Mouse (Mus musculus) olfactory bulb, adult 2 months (tissue): ENCODE data around the gene Hs6st3. TPM values are rescaled to one million over a fixed set of nuclear protein-coding genes. Genes with fewer than 3 reads are reported as not detected.
A peak's percentile ranks its signal among the peaks of the same experiment; 100 is the strongest.

ENCODE experiments used
- H3K27ac ChIP-seq: fragments of 200-500 bp; 2 replicates; pipeline ENCODE4 v1.5.1; 2012; ENCODE audit warnings: low read depth, low read length; ENCODE audit not compliant: insufficient read depth
- H3K4me1 ChIP-seq: fragments of 200-500 bp; 2 replicates; pipeline ENCODE4 v1.6.1; 2012; ENCODE audit warnings: low read length; ENCODE audit not compliant: control insufficient read depth, insufficient read depth
- H3K4me3 ChIP-seq: fragments of 200-500 bp; 2 replicates; pipeline ENCODE4 v1.5.1; 2012; ENCODE audit warnings: mild to moderate bottlenecking, low read depth, low read length, moderate library complexity; ENCODE audit not compliant: insufficient read depth
- CTCF ChIP-seq: fragments of 200-500 bp; IDR thresholded peaks from 2 replicates; pipeline ENCODE4 v1.5.1; 2012; ENCODE audit warnings: low read depth, mild to moderate bottlenecking, low read length, moderate library complexity; ENCODE audit not compliant: insufficient read depth
- POLR2A ChIP-seq: fragments of 200-500 bp; IDR thresholded peaks from 2 replicates; pipeline ENCODE4 v1.6.1; 2012; ENCODE audit warnings: mild to moderate bottlenecking, low read depth, low read length, moderate library complexity; ENCODE audit not compliant: insufficient read depth
- WGBS: fragments of 180-500 bp; shearing (Covaris S2); methylation state at CpG from one replicate; pipeline ENCODE4 v1.1.7; 2018; 5-methylcytosine and 5-hydroxymethylcytosine counted together
- polyA plus RNA-seq: library from polyadenylated mRNA; stranded (reverse); fragments of >200 nt; gene quantifications from 2 replicates; pipeline ENCODE4 v1.2.4, GENCODE M21; 2012; ENCODE audit warnings: low replicate concordance; ENCODE audit not compliant: missing spikeins, insufficient read depth, insufficient read length

Hs6st3 gene
- polyA plus RNA-seq, 1 experiment: not detected

- no peak for TF ChIP-seq CTCF
- TF ChIP-seq POLR2A: no peak
- H3K4me3 ChIP-seq: 0 out of 2 replicates have a peak overlapping the region, but pooled peaks have one; percentile 17
- WGBS: 30% methylated on average over 11 of the region's 11 CpGs
- no peak overlapping the region for H3K27ac ChIP-seq
- peaks cover 2% of the 10 kb centered on the region; the same call in 1 of the 2 replicates for H3K4me1 ChIP-seq
These were observed 209.1 kb downstream of the Hs6st3 start for GRCm38 (mm10) chr14:119347236-119347635.

GRCm38 (mm10) chr14:119361414-119361813 lies 223.3 kb downstream of the Hs6st3 start:
- TF ChIP-seq CTCF: no peak
- no peak for TF ChIP-seq POLR2A
- no peaks in the 10 kb centered on the region for H3K4me1 ChIP-seq
- WGBS: 70% methylated on average over 4 of the region's 4 CpGs
- no peak overlapping the region for H3K4me3 ChIP-seq
- no peak overlapping the region for H3K27ac ChIP-seq

GRCm38 (mm10) chr14:119367866-119368425 lies 229.8 kb downstream of the Hs6st3 start:
- no peak for TF ChIP-seq POLR2A
- no peak for TF ChIP-seq CTCF
- Histone ChIP-seq H3K27ac (no peak overlapping the region), H3K4me1 (no peaks in the 10 kb centered on the region), H3K4me3 (no peak overlapping the region)
- WGBS: 44% methylated on average over 3 of the region's 3 CpGs

GRCm38 (mm10) chr14:119369274-119369673 lies 231.1 kb downstream of the Hs6st3 start:
- Histone ChIP-seq H3K4me3 (no peak overlapping the region), H3K27ac (no peak overlapping the region), H3K4me1 (no peaks in the 10 kb centered on the region)
- WGBS: 72% methylated on average over 8 of the region's 8 CpGs
- no peak for TF ChIP-seq POLR2A
- TF ChIP-seq CTCF: no peak

- WGBS: 79% methylated on average over 7 of the region's 7 CpGs
- H3K4me1 ChIP-seq: no peaks in the 10 kb centered on the region
- H3K27ac ChIP-seq: no peak overlapping the region
- TF ChIP-seq CTCF (no peak), POLR2A (no peak)
- H3K4me3 ChIP-seq: no peak overlapping the region
These were observed 231.9 kb downstream of the Hs6st3 start for GRCm38 (mm10) chr14:119370013-119370412.

- Histone ChIP-seq H3K27ac (no peak overlapping the region), H3K4me1 (no peaks in the 10 kb centered on the region), H3K4me3 (no peak overlapping the region)
- TF ChIP-seq CTCF (no peak), POLR2A (no peak)
- 88% methylated on average over 2 of the region's 2 CpGs for WGBS
These were observed 241.2 kb downstream of the Hs6st3 start for GRCm38 (mm10) chr14:119379303-119379702.

- Histone ChIP-seq H3K4me1 (no peaks in the 10 kb centered on the region), H3K27ac (no peak overlapping the region), H3K4me3 (no peak overlapping the region)
- 95% methylated on average over 10 of the region's 10 CpGs for WGBS
- TF ChIP-seq POLR2A (no peak), CTCF (no peak)
These were observed 263.5 kb downstream of the Hs6st3 start for GRCm38 (mm10) chr14:119401618-119402017.

GRCm38 (mm10) chr14:119409334-119410050 lies 271.4 kb downstream of the Hs6st3 start:
- 76% methylated on average over 11 of the region's 11 CpGs for WGBS

GRCm38 (mm10) chr14:119422894-119423293 lies 284.8 kb downstream of the Hs6st3 start:
- TF ChIP-seq POLR2A: no peak
- TF ChIP-seq CTCF: no peak
- no peak overlapping the region for H3K27ac ChIP-seq
- H3K4me1 ChIP-seq: no peaks in the 10 kb centered on the region
- WGBS: 93% methylated on average over 5 of the region's 5 CpGs
- no peak overlapping the region for H3K4me3 ChIP-seq

More at GRCm38 (mm10) chr14:119409334-119410050, 271.4 kb downstream of the Hs6st3 start:
- no peak for TF ChIP-seq CTCF
- TF ChIP-seq POLR2A: no peak
- Histone ChIP-seq H3K4me1 (no peaks in the 10 kb centered on the region), H3K27ac (no peak overlapping the region), H3K4me3 (no peak overlapping the region)

GRCm38 (mm10) chr14:119450471-119450870 lies 312.3 kb downstream of the Hs6st3 start:
- H3K4me3 ChIP-seq: no peak overlapping the region
- H3K4me1 ChIP-seq: no peaks in the 10 kb centered on the region
- TF ChIP-seq CTCF: no peak
- no peak for TF ChIP-seq POLR2A
- WGBS: 15% methylated on average over 4 of the region's 4 CpGs
- H3K27ac ChIP-seq: no peak overlapping the region
